ENCODE assay signal across 14 mouse cellular contexts in genomic region chr4:43401486-43401885, GRCm38 (mm10). TPM values are rescaled to one million over a fixed set of nuclear protein-coding genes. Genes with fewer than 3 reads are reported as not detected.
DNase-seq lines count a peak whose midpoint lies in the region; ATAC-seq and TF ChIP-seq lines count a peak whose summit lies in the region.
"Had no signal": no experiment of that assay in that cellular context is flagged by ENCODE, and none has a peak within 500 bp of the region (broad histone marks: within the 10 kb centered on the region; RNA-seq: fewer than 3 reads in every experiment).

No protein-coding gene starts in this region.

- H3K36me3 ChIP-seq in hindbrain, embryonic 12.5 days: no peaks in the 10 kb centered on the region
- no peaks in the 10 kb centered on the region for H3K36me3 ChIP-seq in hindbrain, embryonic 13.5 days
- no peaks in the 10 kb centered on the region for H3K36me3 ChIP-seq in testis, adult 2 months (ENCODE audit: control insufficient read depth, insufficient read depth, low read length)
- no peaks in the 10 kb centered on the region for H3K36me3 ChIP-seq in intestine, embryonic 16.5 days (ENCODE audit: control insufficient read depth, insufficient read depth, low read length)
- H3K36me3 ChIP-seq: G1E had no signal

- no peak overlapping the region; the same call in 1 of the 2 replicates for H3K27ac ChIP-seq in hindbrain, embryonic 12.5 days
- no peak overlapping the region for H3K27ac ChIP-seq in hindbrain, embryonic 13.5 days
- peak overlapping the region; percentile 12; the same call in 1 of the 2 replicates for H3K27ac ChIP-seq in testis, adult 2 months (ENCODE audit: control insufficient read depth, insufficient read depth, low read depth, low read length)
- H3K27ac ChIP-seq in intestine, embryonic 16.5 days (ENCODE audit: low read length): peak overlapping the region; percentile 34
- H3K27ac ChIP-seq: macrophage had no signal

- ATAC-seq in hindbrain, embryonic 12.5 days (ENCODE audit: low FRiP score): no peak
- no peak for ATAC-seq in hindbrain, embryonic 13.5 days (ENCODE audit: low FRiP score)
- no peak for ATAC-seq in intestine, embryonic 16.5 days
- ATAC-seq: activated CD4-positive, CD25-positive, alpha-beta regulatory T cell, adult 4 months; forebrain, embryonic 14.5 days had no signal

- TF ChIP-seq CTCF in testis, adult 2 months (IDR thresholded peaks at IDR 0.05; ENCODE audit: control insufficient read depth, insufficient read depth, insufficient replicate concordance, low read depth, low read length): no peak

- H3K9me3 ChIP-seq in hindbrain, embryonic 12.5 days (replicated peaks): no peaks in the 10 kb centered on the region
- no peaks in the 10 kb centered on the region for H3K9me3 ChIP-seq in hindbrain, embryonic 13.5 days
- H3K9me3 ChIP-seq in intestine, embryonic 16.5 days (ENCODE audit: control insufficient read depth, low read length): no peaks in the 10 kb centered on the region
- H3K9me3 ChIP-seq: G1E had no signal

- no peak overlapping the region for H3K4me3 ChIP-seq in hindbrain, embryonic 12.5 days
- H3K4me3 ChIP-seq in hindbrain, embryonic 13.5 days: no peak overlapping the region
- no peak overlapping the region for H3K4me3 ChIP-seq in testis, adult 2 months (ENCODE audit: control insufficient read depth, low read depth, low read length)
- H3K4me3 ChIP-seq in intestine, embryonic 16.5 days (ENCODE audit: low read length): peak overlapping the region; percentile 29

- no peak overlapping the region for H3K4me2 ChIP-seq in hindbrain, embryonic 12.5 days (replicated peaks)
- H3K4me2 ChIP-seq in hindbrain, embryonic 13.5 days: no peak overlapping the region
- H3K4me2 ChIP-seq in intestine, embryonic 16.5 days (ENCODE audit: low read depth, low read length): peak overlapping the region; percentile 32

- H3K9ac ChIP-seq in hindbrain, embryonic 12.5 days: 0 out of 2 replicates have a peak overlapping the region, but pooled peaks have one; percentile 13
- no peak overlapping the region for H3K9ac ChIP-seq in hindbrain, embryonic 13.5 days
- peak overlapping the region; percentile 45; the same call in 1 of the 2 replicates for H3K9ac ChIP-seq in intestine, embryonic 16.5 days (ENCODE audit: low read depth, low read length)

- no peaks in the 10 kb centered on the region for H3K27me3 ChIP-seq in hindbrain, embryonic 12.5 days
- no peaks in the 10 kb centered on the region for H3K27me3 ChIP-seq in hindbrain, embryonic 13.5 days
- H3K27me3 ChIP-seq in testis, adult 2 months (ENCODE audit: control insufficient read depth, insufficient read depth, low read length): no peaks in the 10 kb centered on the region
- no peaks in the 10 kb centered on the region for H3K27me3 ChIP-seq in intestine, embryonic 16.5 days (replicated peaks; ENCODE audit: control insufficient read depth, insufficient read depth, low read length)

- TF ChIP-seq POLR2A in testis, adult 2 months (IDR thresholded peaks at IDR 0.05; ENCODE audit: control insufficient read depth, low read depth, low read length): no peak

- peaks cover 40% of the 10 kb centered on the region for H3K4me1 ChIP-seq in hindbrain, embryonic 12.5 days
- peaks cover 48% of the 10 kb centered on the region for H3K4me1 ChIP-seq in hindbrain, embryonic 13.5 days (replicated peaks)
- peaks cover 3% of the 10 kb centered on the region for H3K4me1 ChIP-seq in testis, adult 2 months (ENCODE audit: control insufficient read depth, insufficient read depth, low read length)
- peaks cover 45% of the 10 kb centered on the region for H3K4me1 ChIP-seq in intestine, embryonic 16.5 days (ENCODE audit: control insufficient read depth, insufficient read depth, low read length)

- WGBS in hindbrain, embryonic 12.5 days: 89% methylated on average over 10 of the region's 10 CpGs
- whole genome bisulfite sequencing in hindbrain, embryonic 13.5 days: 87% methylated on average over 10 of the region's 10 CpGs
- 78% methylated on average over 10 of the region's 10 CpGs for WGBS in intestine, embryonic 16.5 days

- DNase-seq in testis, postnatal 14 days (ENCODE audit: low spot score): no peak
- no peak for DNase-seq in urinary bladder, postnatal 25 days (ENCODE audit: low spot score)
- no peak for DNase-seq in gastrocnemius, postnatal 25 days
- DNase-seq: right cerebral cortex, adult 18-20 months had no signal

RNA-seq across cellular contexts. Expression of gene Rusc2, which starts 19.7 kb away (rescaled TPM):
- polyA plus RNA-seq in hindbrain, embryonic 12.5 days (2016; fragmentation: Nextera tagmentation; extraction: Ambion mirVana): 55.0 and 68.9 TPM in 2 replicates
- 70.8 and 75.4 TPM in 2 replicates for polyA plus RNA-seq in hindbrain, embryonic 13.5 days (2015; fragmentation: Nextera tagmentation; extraction: Ambion mirVana)
- polyA plus RNA-seq in testis, adult 2 months (2012; rRNA removed): 24.1 and 30.0 TPM in 2 replicates
- 11.8 and 13.0 TPM in 2 replicates for polyA plus RNA-seq in intestine, embryonic 16.5 days (2015; fragmentation: Nextera tagmentation; extraction: Ambion mirVana)
- 10 to 100 TPM; 22.1 to 24.2 TPM for total RNA-seq in gastrocnemius, postnatal 25 days (2021)
- polyA plus RNA-seq: activated CD4-positive, CD25-positive, alpha-beta regulatory T cell, adult 4 months had no signal

RNA-seq across cellular contexts. Expression of gene Fam166b, which starts 27.4 kb away (rescaled TPM):
- polyA plus RNA-seq in hindbrain, embryonic 12.5 days (2016; fragmentation: Nextera tagmentation; extraction: Ambion mirVana): 1.3 TPM in 1 of 2 replicates, not detected in the other
- 0.71 and 1.4 TPM in 2 replicates for polyA plus RNA-seq in hindbrain, embryonic 13.5 days (2015; fragmentation: Nextera tagmentation; extraction: Ambion mirVana)
- 1.6 and 2.2 TPM in 2 replicates for polyA plus RNA-seq in testis, adult 2 months (2012; rRNA removed)
- polyA plus RNA-seq in intestine, embryonic 16.5 days (2015; fragmentation: Nextera tagmentation; extraction: Ambion mirVana): 0.10 and 0.24 TPM in 2 replicates
- total RNA-seq in gastrocnemius, postnatal 25 days (2021): not detected
- total RNA-seq: common myeloid progenitor, adult 5-6 weeks; hematopoietic stem cell, adult 5-6 weeks had no signal
- polyA plus RNA-seq: activated CD4-positive, CD25-positive, alpha-beta regulatory T cell, adult 4 months; G1E; macrophage had no signal

RNA-seq across cellular contexts. Expression of gene Tesk1, which starts 40.3 kb away (rescaled TPM):
- 15.7 and 16.2 TPM in 2 replicates for polyA plus RNA-seq in hindbrain, embryonic 12.5 days (2016; fragmentation: Nextera tagmentation; extraction: Ambion mirVana)
- 8.7 and 9.7 TPM in 2 replicates for polyA plus RNA-seq in hindbrain, embryonic 13.5 days (2015; fragmentation: Nextera tagmentation; extraction: Ambion mirVana)
- polyA plus RNA-seq in testis, adult 2 months (2012; rRNA removed): 935 and 983 TPM in 2 replicates
- 1.7 and 2.2 TPM in 2 replicates for polyA plus RNA-seq in intestine, embryonic 16.5 days (2015; fragmentation: Nextera tagmentation; extraction: Ambion mirVana)
- total RNA-seq in gastrocnemius, postnatal 25 days (2021): 10 to 100 TPM; 41.7 to 47.2 TPM

RNA-seq across cellular contexts. Expression of gene Cd72, which starts 52.9 kb away (rescaled TPM):
- polyA plus RNA-seq in hindbrain, embryonic 12.5 days (2016; fragmentation: Nextera tagmentation; extraction: Ambion mirVana): 2.0 and 3.8 TPM in 2 replicates
- polyA plus RNA-seq in hindbrain, embryonic 13.5 days (2015; fragmentation: Nextera tagmentation; extraction: Ambion mirVana): 3.5 and 4.7 TPM in 2 replicates
- 0.34 and 0.63 TPM in 2 replicates for polyA plus RNA-seq in testis, adult 2 months (2012; rRNA removed)
- 2.5 and 2.6 TPM in 2 replicates for polyA plus RNA-seq in intestine, embryonic 16.5 days (2015; fragmentation: Nextera tagmentation; extraction: Ambion mirVana)
- total RNA-seq in gastrocnemius, postnatal 25 days (2021): not detected

Comparison
In these comparisons a context has a peak if more than half of its experiments do, and no peak if none do; other contexts are left out.
1. H3K27ac ChIP-seq: peak in testis, adult 2 months (single experiment) and intestine, embryonic 16.5 days (single experiment); none in hindbrain, embryonic 12.5 days (single experiment) and hindbrain, embryonic 13.5 days (single experiment).
2. RNA of gene Tesk1, which starts 40.3 kb away (polyA plus RNA-seq): 935 to 983 TPM in testis, adult 2 months; 15.7 to 16.2 TPM in hindbrain, embryonic 12.5 days, 8.7 to 9.7 TPM in hindbrain, embryonic 13.5 days and 1.7 to 2.2 TPM in intestine, embryonic 16.5 days; every median in the first group is over 10 times any median in the second.